Mouse (Mus musculus): ENCODE results near the gene Prpf6.

GRCm38 (mm10) chr2:181694581-181694980 is 102.9 kb downstream of the Prpf6 start:
- TF ChIP-seq MAFK (IDR thresholded peaks at IDR 0.05; ENCODE audit: insufficient read depth, low read depth, low read length) (no peak), HCFC1 (IDR thresholded peaks at IDR 0.05; ENCODE audit: borderline replicate concordance, insufficient read depth, low read length) (no peak), ZNF384 (IDR thresholded peaks at IDR 0.05; ENCODE audit: low read depth, low read length) (no peak)
